Mouse (Mus musculus): ENCODE measurements around the gene Ppp2r2d. TPM values are rescaled to one million over a fixed set of nuclear protein-coding genes. Genes with fewer than 3 reads are reported as not detected.

The Ppp2r2d gene
- polyA plus RNA-seq, 1 experiment from 2014 or later: 40.5 TPM

DNA sequence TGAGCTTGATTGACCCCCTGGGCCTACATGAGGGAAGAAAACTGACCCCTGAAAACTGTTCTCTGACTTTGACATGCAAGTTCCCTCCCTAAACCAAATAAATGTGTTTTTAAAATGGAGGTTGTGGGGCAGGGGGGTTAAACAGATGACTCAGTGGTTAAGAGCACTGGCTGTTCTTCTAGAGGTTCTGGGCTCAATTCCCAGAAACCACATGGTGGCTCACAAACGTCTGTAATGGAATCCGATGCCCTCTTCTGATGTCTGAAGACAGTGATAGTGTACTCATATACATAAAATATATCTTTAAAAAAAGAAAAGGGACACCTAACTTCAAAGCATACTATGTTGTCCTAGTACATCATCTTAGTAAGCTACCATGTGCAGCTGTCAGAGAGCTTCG lies 29.2 kb downstream of the Ppp2r2d start:
- peak; percentile 7 for DNase-seq (ENCODE audit: low spot score)
- Histone ChIP-seq H3K4me1 (ENCODE audit: control insufficient read depth, insufficient read depth, low read length) (no peaks in the 10 kb centered on the region), H3K9ac (ENCODE audit: low read depth, low read length) (no peak overlapping the region), H3K27ac (replicated peaks; ENCODE audit: low read depth, low read length) (no peak overlapping the region), H3K36me3 (ENCODE audit: control insufficient read depth, insufficient read depth, low read length) (peaks cover 96% of the 10 kb centered on the region), H3K27me3 (replicated peaks; ENCODE audit: control insufficient read depth, insufficient read depth, low read length) (no peaks in the 10 kb centered on the region), H3K4me3 (ENCODE audit: low read depth, low read length) (no peak overlapping the region), H3K4me2 (ENCODE audit: low read depth, low read length) (no peak overlapping the region), H3K9me3 (ENCODE audit: control insufficient read depth, low read length) (no peaks in the 10 kb centered on the region)
- 60% methylated on average over 3 of the region's 3 CpGs for WGBS
- ATAC-seq (ENCODE audit: low read depth): no peak

DNA sequence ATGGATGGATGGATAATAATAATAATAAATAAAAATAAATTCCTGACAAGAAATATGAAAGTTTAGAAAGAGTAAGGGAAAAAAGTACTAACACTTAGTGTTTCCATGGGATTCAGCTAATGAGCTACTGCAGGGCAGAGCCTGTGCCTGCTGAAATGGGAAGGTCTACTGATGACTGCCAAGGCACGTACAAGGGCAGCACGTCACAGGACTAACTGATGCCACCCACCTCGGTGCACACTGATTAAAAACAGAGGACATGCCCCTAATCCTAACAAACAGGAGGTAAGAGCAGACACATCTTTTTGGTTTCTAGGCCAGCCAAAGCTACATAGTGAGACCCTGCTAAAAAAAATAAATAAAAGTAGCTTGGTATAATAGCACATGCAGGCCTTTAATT lies 37.8 kb downstream of the Ppp2r2d start:
- DNase-seq (ENCODE audit: low spot score) (no peak), ATAC-seq (ENCODE audit: low read depth) (no peak)
- Histone ChIP-seq H3K9ac (ENCODE audit: low read depth, low read length) (no peak overlapping the region), H3K4me2 (ENCODE audit: low read depth, low read length) (no peak overlapping the region), H3K27ac (replicated peaks; ENCODE audit: low read depth, low read length) (no peak overlapping the region), H3K4me3 (ENCODE audit: low read depth, low read length) (no peak overlapping the region), H3K9me3 (ENCODE audit: control insufficient read depth, low read length) (no peaks in the 10 kb centered on the region), H3K36me3 (ENCODE audit: control insufficient read depth, insufficient read depth, low read length) (peaks cover 69% of the 10 kb centered on the region), H3K27me3 (replicated peaks; ENCODE audit: control insufficient read depth, insufficient read depth, low read length) (no peaks in the 10 kb centered on the region), H3K4me1 (ENCODE audit: control insufficient read depth, insufficient read depth, low read length) (no peaks in the 10 kb centered on the region)
- 90% methylated on average over 3 of the region's 3 CpGs for WGBS

- Histone ChIP-seq H3K27ac (replicated peaks; ENCODE audit: low read depth, low read length) (no peak overlapping the region), H3K4me3 (ENCODE audit: low read depth, low read length) (no peak overlapping the region), H3K36me3 (ENCODE audit: control insufficient read depth, insufficient read depth, low read length) (peaks cover 50% of the 10 kb centered on the region), H3K4me2 (ENCODE audit: low read depth, low read length) (no peak overlapping the region), H3K27me3 (replicated peaks; ENCODE audit: control insufficient read depth, insufficient read depth, low read length) (no peaks in the 10 kb centered on the region), H3K9me3 (ENCODE audit: control insufficient read depth, low read length) (no peaks in the 10 kb centered on the region), H3K9ac (ENCODE audit: low read depth, low read length) (no peak overlapping the region), H3K4me1 (ENCODE audit: control insufficient read depth, insufficient read depth, low read length) (no peaks in the 10 kb centered on the region)
- DNase-seq (ENCODE audit: low spot score) (no peak), ATAC-seq (ENCODE audit: low read depth) (no peak)
- WGBS: 74% methylated on average over 12 of the region's 13 CpGs
Observed at GRCm38 (mm10) chr7:138885365-138886289, 39.7 kb downstream of the Ppp2r2d start.

GRCm38 (mm10) chr7:138898122-138898521 lies 52.2 kb downstream of the Ppp2r2d start:
- no peak overlapping the region for H3K27ac ChIP-seq (replicated peaks; ENCODE audit: low read depth, low read length)
- WGBS: 46% methylated on average over 2 of the region's 2 CpGs
- no peak for DNase-seq (ENCODE audit: low spot score)
- H3K4me1 ChIP-seq (ENCODE audit: control insufficient read depth, insufficient read depth, low read length): no peaks in the 10 kb centered on the region
- peaks cover 38% of the 10 kb centered on the region for H3K36me3 ChIP-seq (ENCODE audit: control insufficient read depth, insufficient read depth, low read length)
- no peaks in the 10 kb centered on the region for H3K27me3 ChIP-seq (replicated peaks; ENCODE audit: control insufficient read depth, insufficient read depth, low read length)
- no peaks in the 10 kb centered on the region for H3K9me3 ChIP-seq (ENCODE audit: control insufficient read depth, low read length)
- no peak overlapping the region for H3K4me2 ChIP-seq (ENCODE audit: low read depth, low read length)
- no peak overlapping the region for H3K9ac ChIP-seq (ENCODE audit: low read depth, low read length)
- ATAC-seq (ENCODE audit: low read depth): no peak
- H3K4me3 ChIP-seq (ENCODE audit: low read depth, low read length): no peak overlapping the region

DNA sequence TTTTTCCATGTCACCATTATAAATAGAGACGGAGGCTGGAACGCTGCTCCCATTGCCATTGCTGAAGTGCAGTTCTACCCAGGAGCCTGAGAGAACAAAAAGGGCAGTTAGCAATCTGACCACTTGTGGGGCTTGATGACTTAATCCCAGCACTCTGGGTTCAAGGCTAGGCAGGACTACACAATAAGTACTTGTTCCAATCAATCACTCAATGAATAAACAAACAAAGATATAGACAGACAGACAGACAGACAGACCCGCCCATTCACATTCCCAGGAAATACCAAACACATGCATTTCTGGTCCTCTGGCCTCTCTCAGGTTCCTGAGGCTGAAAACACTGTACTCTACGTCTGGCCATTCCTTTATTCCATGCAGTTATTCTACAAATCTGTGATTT lies 52.9 kb downstream of the Ppp2r2d start:
- Histone ChIP-seq H3K4me3 (ENCODE audit: low read depth, low read length) (no peak overlapping the region), H3K9ac (ENCODE audit: low read depth, low read length) (no peak overlapping the region), H3K4me2 (ENCODE audit: low read depth, low read length) (no peak overlapping the region), H3K27me3 (replicated peaks; ENCODE audit: control insufficient read depth, insufficient read depth, low read length) (no peaks in the 10 kb centered on the region), H3K4me1 (ENCODE audit: control insufficient read depth, insufficient read depth, low read length) (0 out of 2 replicates have a peak, but pooled peaks cover 2% of the 10 kb centered on the region), H3K36me3 (ENCODE audit: control insufficient read depth, insufficient read depth, low read length) (peaks cover 36% of the 10 kb centered on the region), H3K27ac (replicated peaks; ENCODE audit: low read depth, low read length) (no peak overlapping the region), H3K9me3 (ENCODE audit: control insufficient read depth, low read length) (no peaks in the 10 kb centered on the region)
- 82% methylated on average over 4 of the region's 4 CpGs for WGBS
- DNase-seq (ENCODE audit: low spot score) (no peak), ATAC-seq (ENCODE audit: low read depth) (no peak)

DNA sequence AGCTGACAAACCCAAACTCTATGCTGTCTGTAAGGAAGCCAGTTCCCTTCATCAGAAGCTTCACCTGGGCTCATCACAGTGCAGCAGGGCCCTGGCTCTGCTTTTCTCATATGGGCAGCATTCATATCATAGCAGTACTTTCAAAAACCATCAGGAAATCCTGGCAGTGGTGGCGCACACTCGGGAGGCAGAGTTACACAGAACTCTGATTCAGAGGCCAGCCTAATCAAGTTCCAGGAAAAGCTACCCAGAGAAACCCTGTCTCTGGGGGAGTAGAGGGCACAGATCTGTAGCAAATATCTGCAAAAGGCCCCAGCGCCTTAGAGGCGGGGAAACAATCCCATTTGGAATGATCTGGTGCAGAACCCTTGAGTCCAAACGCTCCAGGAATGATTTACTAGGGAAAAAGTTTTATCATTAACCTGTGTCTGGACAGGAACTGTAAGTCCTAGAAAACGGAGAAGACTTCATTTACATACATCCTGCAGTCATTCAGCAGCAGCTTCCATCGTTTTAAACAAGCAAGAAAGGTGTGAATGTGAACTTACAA lies 58.1 kb downstream of the Ppp2r2d start:
- H3K4me3 ChIP-seq (ENCODE audit: low read depth, low read length): no peak overlapping the region
- DNase-seq (ENCODE audit: low spot score) (no peak), ATAC-seq (ENCODE audit: low read depth) (no peak)
- no peak overlapping the region for H3K4me2 ChIP-seq (ENCODE audit: low read depth, low read length)
- H3K27ac ChIP-seq (replicated peaks; ENCODE audit: low read depth, low read length): no peak overlapping the region
- H3K9ac ChIP-seq (ENCODE audit: low read depth, low read length): no peak overlapping the region
- H3K36me3 ChIP-seq (ENCODE audit: control insufficient read depth, insufficient read depth, low read length): no peaks in the 10 kb centered on the region
- peaks cover 20% of the 10 kb centered on the region for H3K4me1 ChIP-seq (ENCODE audit: control insufficient read depth, insufficient read depth, low read length)
- 76% methylated on average over 7 of the region's 7 CpGs for WGBS
- H3K9me3 ChIP-seq (ENCODE audit: control insufficient read depth, low read length): no peaks in the 10 kb centered on the region
- H3K27me3 ChIP-seq (replicated peaks; ENCODE audit: control insufficient read depth, insufficient read depth, low read length): no peaks in the 10 kb centered on the region

DNA sequence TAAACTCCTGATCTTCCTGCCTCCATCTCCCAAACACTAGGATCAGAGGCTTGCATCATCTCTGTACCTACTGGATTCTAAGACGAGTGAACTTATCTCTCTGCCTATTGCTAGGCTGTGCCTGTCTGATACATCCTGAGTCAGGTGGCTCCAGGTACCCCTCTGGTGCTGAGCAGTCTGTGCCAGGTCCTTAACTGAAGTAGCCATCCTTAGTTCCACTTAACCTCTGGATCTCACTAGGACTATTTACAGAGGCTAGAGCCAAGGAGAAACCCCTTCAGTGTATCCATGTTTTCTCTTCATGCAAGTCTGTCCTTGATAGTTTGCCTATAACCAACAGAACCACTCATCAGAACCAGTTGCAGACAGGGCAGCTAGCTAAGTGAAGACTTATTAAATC lies 60.6 kb downstream of the Ppp2r2d start:
- no peaks in the 10 kb centered on the region for H3K27me3 ChIP-seq (replicated peaks; ENCODE audit: control insufficient read depth, insufficient read depth, low read length)
- H3K4me3 ChIP-seq (ENCODE audit: low read depth, low read length): peak overlapping the region; percentile 74
- ATAC-seq (ENCODE audit: low read depth) (no peak), DNase-seq (ENCODE audit: low spot score) (no peak)
- H3K4me2 ChIP-seq (ENCODE audit: low read depth, low read length): peak overlapping the region; percentile 74
- H3K9ac ChIP-seq (ENCODE audit: low read depth, low read length): no peak overlapping the region
- H3K27ac ChIP-seq (replicated peaks; ENCODE audit: low read depth, low read length): no peak overlapping the region
- no peaks in the 10 kb centered on the region for H3K9me3 ChIP-seq (ENCODE audit: control insufficient read depth, low read length)
- no peaks in the 10 kb centered on the region for H3K36me3 ChIP-seq (ENCODE audit: control insufficient read depth, insufficient read depth, low read length)
- peaks cover 28% of the 10 kb centered on the region for H3K4me1 ChIP-seq (ENCODE audit: control insufficient read depth, insufficient read depth, low read length)
- 91% methylated on average over 1 of the region's 1 CpGs for WGBS

DNA sequence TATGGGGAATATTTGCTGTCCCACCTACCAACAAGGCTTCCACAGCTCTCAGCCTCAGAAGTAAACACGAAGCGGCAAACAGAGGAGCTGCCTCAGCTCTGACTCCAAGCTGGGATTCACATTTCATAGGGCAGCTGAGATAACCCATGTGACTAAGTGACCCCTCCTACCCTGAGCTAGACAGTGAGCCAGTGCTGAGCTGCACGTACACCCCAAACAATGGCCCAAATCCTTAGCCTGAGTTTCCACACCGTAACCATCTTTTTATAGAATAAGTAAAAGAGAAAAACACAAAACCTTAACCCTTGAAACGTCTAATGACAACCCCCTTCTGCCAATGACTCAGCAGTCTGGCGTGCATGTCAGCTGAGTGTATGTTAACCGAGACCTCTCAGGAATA lies 61.2 kb downstream of the Ppp2r2d start:
- H3K27me3 ChIP-seq (replicated peaks; ENCODE audit: control insufficient read depth, insufficient read depth, low read length): no peaks in the 10 kb centered on the region
- H3K4me1 ChIP-seq (ENCODE audit: control insufficient read depth, insufficient read depth, low read length): peaks cover 28% of the 10 kb centered on the region
- 0 out of 2 replicates have a peak overlapping the region, but pooled peaks have one; percentile 10 for H3K9ac ChIP-seq (ENCODE audit: low read depth, low read length)
- H3K4me3 ChIP-seq (ENCODE audit: low read depth, low read length): peak overlapping the region; percentile 74
- peak; percentile 64 for ATAC-seq (ENCODE audit: low read depth)
- H3K4me2 ChIP-seq (ENCODE audit: low read depth, low read length): peak overlapping the region; percentile 74
- H3K9me3 ChIP-seq (ENCODE audit: control insufficient read depth, low read length): no peaks in the 10 kb centered on the region
- no peaks in the 10 kb centered on the region for H3K36me3 ChIP-seq (ENCODE audit: control insufficient read depth, insufficient read depth, low read length)
- DNase-seq (ENCODE audit: low spot score): peak; percentile 83
- H3K27ac ChIP-seq (replicated peaks; ENCODE audit: low read depth, low read length): peak overlapping the region; percentile 65
- WGBS: 3% methylated on average over 7 of the region's 7 CpGs

Data from embryonic facial prominence, embryonic 14.5 days (tissue).